Mouse (Mus musculus): ENCODE results near the gene Pdxk. TPM values are rescaled to one million over a fixed set of nuclear protein-coding genes. Genes with fewer than 3 reads are reported as not detected.
A peak's percentile ranks its signal among the peaks of the same experiment; 100 is the strongest.

Gene Pdxk
- polyA plus RNA-seq, 1 experiment from 2014 or later, result 12.0 TPM

- no peaks in the 10 kb centered on the region for H3K9me3 ChIP-seq (ENCODE audit: control insufficient read depth, low read length)
- peak overlapping the region; percentile 56 for H3K9ac ChIP-seq (ENCODE audit: low read length)
- no peaks in the 10 kb centered on the region for H3K36me3 ChIP-seq (ENCODE audit: control insufficient read depth, insufficient read depth, low read length)
- H3K27ac ChIP-seq (ENCODE audit: low read depth), result no peak overlapping the region
- WGBS, result 80% methylated on average over 3 of the region's 3 CpGs
- ATAC-seq (replicated peaks; ENCODE audit: low FRiP score, low TSS enrichment, low read depth) (no peak), DNase-seq (ENCODE audit: low spot score) (no peak)
- H3K4me1 ChIP-seq (replicated peaks; ENCODE audit: control insufficient read depth, insufficient read depth, low read length), result peaks cover 12% of the 10 kb centered on the region
- H3K27me3 ChIP-seq (replicated peaks; ENCODE audit: control insufficient read depth, insufficient read depth, low read length), result no peaks in the 10 kb centered on the region
- H3K4me2 ChIP-seq (ENCODE audit: low read length), result peak overlapping the region; percentile 98
- H3K4me3 ChIP-seq (ENCODE audit: low read depth, low read length), result peak overlapping the region; percentile 57
These were observed 1.0 kb downstream of the Pdxk start for GRCm38 (mm10) chr10:78463769-78464167.

GRCm38 (mm10) chr10:78462945-78463768 lies 1.6 kb downstream of the Pdxk start:
- no peak overlapping the region for H3K27ac ChIP-seq (ENCODE audit: low read depth)
- peaks cover 12% of the 10 kb centered on the region for H3K4me1 ChIP-seq (replicated peaks; ENCODE audit: control insufficient read depth, insufficient read depth, low read length)
- no peak for ATAC-seq (replicated peaks; ENCODE audit: low FRiP score, low TSS enrichment, low read depth)
- H3K9me3 ChIP-seq (ENCODE audit: control insufficient read depth, low read length), result no peaks in the 10 kb centered on the region
- WGBS, result 74% methylated on average over 8 of the region's 8 CpGs
- H3K9ac ChIP-seq (ENCODE audit: low read length), result no peak overlapping the region
- H3K4me2 ChIP-seq (ENCODE audit: low read length), result peak overlapping the region; percentile 98
- H3K36me3 ChIP-seq (ENCODE audit: control insufficient read depth, insufficient read depth, low read length), result no peaks in the 10 kb centered on the region
- no peak overlapping the region; the same call in 1 of the 2 replicates for H3K4me3 ChIP-seq (ENCODE audit: low read depth, low read length)
- no peaks in the 10 kb centered on the region for H3K27me3 ChIP-seq (replicated peaks; ENCODE audit: control insufficient read depth, insufficient read depth, low read length)
- no peak for DNase-seq (ENCODE audit: low spot score)

- H3K4me2 ChIP-seq (ENCODE audit: low read length), result no peak overlapping the region
- H3K4me3 ChIP-seq (ENCODE audit: low read depth, low read length), result no peak overlapping the region
- WGBS, result 78% methylated on average over 4 of the region's 4 CpGs
- ATAC-seq (replicated peaks; ENCODE audit: low FRiP score, low TSS enrichment, low read depth), result no peak
- H3K9me3 ChIP-seq (ENCODE audit: control insufficient read depth, low read length), result no peaks in the 10 kb centered on the region
- H3K27ac ChIP-seq (ENCODE audit: low read depth), result no peak overlapping the region
- H3K9ac ChIP-seq (ENCODE audit: low read length), result no peak overlapping the region
- no peaks in the 10 kb centered on the region for H3K27me3 ChIP-seq (replicated peaks; ENCODE audit: control insufficient read depth, insufficient read depth, low read length)
- no peak for DNase-seq (ENCODE audit: low spot score)
- no peaks in the 10 kb centered on the region for H3K36me3 ChIP-seq (ENCODE audit: control insufficient read depth, insufficient read depth, low read length)
- peaks cover 21% of the 10 kb centered on the region for H3K4me1 ChIP-seq (replicated peaks; ENCODE audit: control insufficient read depth, insufficient read depth, low read length)
These were observed 3.0 kb downstream of the Pdxk start for GRCm38 (mm10) chr10:78461767-78462166.

GRCm38 (mm10) chr10:78460463-78460862 lies 4.3 kb downstream of the Pdxk start:
- Histone ChIP-seq H3K4me3 (ENCODE audit: low read depth, low read length) (no peak overlapping the region), H3K27me3 (replicated peaks; ENCODE audit: control insufficient read depth, insufficient read depth, low read length) (no peaks in the 10 kb centered on the region), H3K4me2 (ENCODE audit: low read length) (no peak overlapping the region), H3K9ac (ENCODE audit: low read length) (no peak overlapping the region), H3K27ac (ENCODE audit: low read depth) (no peak overlapping the region), H3K9me3 (ENCODE audit: control insufficient read depth, low read length) (no peaks in the 10 kb centered on the region), H3K36me3 (ENCODE audit: control insufficient read depth, insufficient read depth, low read length) (no peaks in the 10 kb centered on the region), H3K4me1 (replicated peaks; ENCODE audit: control insufficient read depth, insufficient read depth, low read length) (peaks cover 21% of the 10 kb centered on the region)
- ATAC-seq (replicated peaks; ENCODE audit: low FRiP score, low TSS enrichment, low read depth), result no peak
- no peak for DNase-seq (ENCODE audit: low spot score)
- WGBS, result 14% methylated on average over 4 of the region's 5 CpGs

GRCm38 (mm10) chr10:78458348-78459111 lies 6.2 kb downstream of the Pdxk start:
- Histone ChIP-seq H3K4me1 (replicated peaks; ENCODE audit: control insufficient read depth, insufficient read depth, low read length) (peaks cover 17% of the 10 kb centered on the region), H3K36me3 (ENCODE audit: control insufficient read depth, insufficient read depth, low read length) (no peaks in the 10 kb centered on the region), H3K4me3 (ENCODE audit: low read depth, low read length) (no peak overlapping the region), H3K9me3 (ENCODE audit: control insufficient read depth, low read length) (no peaks in the 10 kb centered on the region), H3K27ac (ENCODE audit: low read depth) (no peak overlapping the region), H3K27me3 (replicated peaks; ENCODE audit: control insufficient read depth, insufficient read depth, low read length) (no peaks in the 10 kb centered on the region), H3K9ac (ENCODE audit: low read length) (no peak overlapping the region), H3K4me2 (ENCODE audit: low read length) (no peak overlapping the region)
- ATAC-seq (replicated peaks; ENCODE audit: low FRiP score, low TSS enrichment, low read depth), result no peak
- 69% methylated on average over 5 of the region's 5 CpGs for WGBS
- no peak for DNase-seq (ENCODE audit: low spot score)

- Histone ChIP-seq H3K9me3 (ENCODE audit: control insufficient read depth, low read length) (no peaks in the 10 kb centered on the region), H3K9ac (ENCODE audit: low read length) (no peak overlapping the region), H3K4me2 (ENCODE audit: low read length) (peak overlapping the region; percentile 33), H3K36me3 (ENCODE audit: control insufficient read depth, insufficient read depth, low read length) (no peaks in the 10 kb centered on the region), H3K4me1 (replicated peaks; ENCODE audit: control insufficient read depth, insufficient read depth, low read length) (peaks cover 17% of the 10 kb centered on the region), H3K27me3 (replicated peaks; ENCODE audit: control insufficient read depth, insufficient read depth, low read length) (no peaks in the 10 kb centered on the region), H3K27ac (ENCODE audit: low read depth) (no peak overlapping the region), H3K4me3 (ENCODE audit: low read depth, low read length) (no peak overlapping the region)
- DNase-seq (ENCODE audit: low spot score) (peak; percentile 66), ATAC-seq (replicated peaks; ENCODE audit: low FRiP score, low TSS enrichment, low read depth) (peak; percentile 70; the same call in 1 of the 2 replicates)
- 29% methylated on average over 10 of the region's 10 CpGs for WGBS
These were observed 7.1 kb downstream of the Pdxk start for GRCm38 (mm10) chr10:78457495-78458347.

GRCm38 (mm10) chr10:78456696-78457095 lies 8.1 kb downstream of the Pdxk start:
- WGBS, result 89% methylated on average over 13 of the region's 13 CpGs
- Histone ChIP-seq H3K4me1 (replicated peaks; ENCODE audit: control insufficient read depth, insufficient read depth, low read length) (peaks cover 17% of the 10 kb centered on the region), H3K36me3 (ENCODE audit: control insufficient read depth, insufficient read depth, low read length) (no peaks in the 10 kb centered on the region), H3K27ac (ENCODE audit: low read depth) (no peak overlapping the region), H3K9ac (ENCODE audit: low read length) (no peak overlapping the region), H3K27me3 (replicated peaks; ENCODE audit: control insufficient read depth, insufficient read depth, low read length) (no peaks in the 10 kb centered on the region), H3K9me3 (ENCODE audit: control insufficient read depth, low read length) (no peaks in the 10 kb centered on the region), H3K4me2 (ENCODE audit: low read length) (no peak overlapping the region), H3K4me3 (ENCODE audit: low read depth, low read length) (no peak overlapping the region)
- DNase-seq (ENCODE audit: low spot score) (no peak), ATAC-seq (replicated peaks; ENCODE audit: low FRiP score, low TSS enrichment, low read depth) (no peak)

GRCm38 (mm10) chr10:78452641-78453040 lies 12.1 kb downstream of the Pdxk start:
- ATAC-seq (replicated peaks; ENCODE audit: low FRiP score, low TSS enrichment, low read depth), result no peak
- Histone ChIP-seq H3K9ac (ENCODE audit: low read length) (no peak overlapping the region), H3K36me3 (ENCODE audit: control insufficient read depth, insufficient read depth, low read length) (peaks cover 20% of the 10 kb centered on the region), H3K4me2 (ENCODE audit: low read length) (no peak overlapping the region), H3K4me3 (ENCODE audit: low read depth, low read length) (no peak overlapping the region), H3K9me3 (ENCODE audit: control insufficient read depth, low read length) (no peaks in the 10 kb centered on the region), H3K27me3 (replicated peaks; ENCODE audit: control insufficient read depth, insufficient read depth, low read length) (no peaks in the 10 kb centered on the region), H3K27ac (ENCODE audit: low read depth) (no peak overlapping the region), H3K4me1 (replicated peaks; ENCODE audit: control insufficient read depth, insufficient read depth, low read length) (peaks cover 3% of the 10 kb centered on the region)
- no peak for DNase-seq (ENCODE audit: low spot score)
- WGBS, result 64% methylated on average over 4 of the region's 4 CpGs
